Mouse (Mus musculus): ENCODE results near the gene Cbx5. TPM values are rescaled to one million over a fixed set of nuclear protein-coding genes. Genes with fewer than 3 reads are reported as not detected.

Cbx5 gene
- polyA plus RNA-seq, 1 experiment from 2014 or later, result 40.6 TPM

GRCm38 (mm10) chr15:103176874-103177421, 62.7 kb downstream of the Cbx5 start:
- H3K4me3 ChIP-seq (ENCODE audit: low read depth, low read length), result no peak overlapping the region
- H3K4me1 ChIP-seq (ENCODE audit: control insufficient read depth, low read depth, low read length), result peaks cover 4% of the 10 kb centered on the region; the same call in 1 of the 2 replicates
- no peak overlapping the region for H3K4me2 ChIP-seq (ENCODE audit: low read depth, low read length)
- ATAC-seq (ENCODE audit: low read depth), result peak; percentile 54; the same call in 1 of the 2 replicates
- 1% methylated on average over 18 of the region's 18 CpGs for WGBS (ENCODE audit: insufficient replicate concordance)
- H3K9me3 ChIP-seq (replicated peaks; ENCODE audit: control insufficient read depth, low read length), result no peaks in the 10 kb centered on the region
- no peaks in the 10 kb centered on the region for H3K36me3 ChIP-seq (ENCODE audit: control insufficient read depth, insufficient read depth)
- H3K27me3 ChIP-seq (ENCODE audit: control insufficient read depth, insufficient read depth, low read depth, low read length), result peaks cover 76% of the 10 kb centered on the region
- no peak overlapping the region for H3K27ac ChIP-seq (ENCODE audit: low read length)
- H3K9ac ChIP-seq (ENCODE audit: low read depth, low read length), result no peak overlapping the region

GRCm38 (mm10) chr15:103173251-103173650, 66.4 kb downstream of the Cbx5 start:
- no peaks in the 10 kb centered on the region for H3K36me3 ChIP-seq (ENCODE audit: control insufficient read depth, insufficient read depth)
- no peak overlapping the region for H3K4me3 ChIP-seq (ENCODE audit: low read depth, low read length)
- no peak overlapping the region for H3K9ac ChIP-seq (ENCODE audit: low read depth, low read length)
- 62% methylated on average over 5 of the region's 5 CpGs for WGBS (ENCODE audit: insufficient replicate concordance)
- no peak overlapping the region for H3K4me2 ChIP-seq (ENCODE audit: low read depth, low read length)
- peaks cover 88% of the 10 kb centered on the region for H3K27me3 ChIP-seq (ENCODE audit: control insufficient read depth, insufficient read depth, low read depth, low read length)
- ATAC-seq (ENCODE audit: low read depth), result no peak
- H3K4me1 ChIP-seq (ENCODE audit: control insufficient read depth, low read depth, low read length), result peaks cover 13% of the 10 kb centered on the region
- H3K27ac ChIP-seq (ENCODE audit: low read length), result no peak overlapping the region
- H3K9me3 ChIP-seq (replicated peaks; ENCODE audit: control insufficient read depth, low read length), result no peaks in the 10 kb centered on the region

- H3K36me3 ChIP-seq (ENCODE audit: control insufficient read depth, insufficient read depth), result no peaks in the 10 kb centered on the region
- H3K4me2 ChIP-seq (ENCODE audit: low read depth, low read length), result no peak overlapping the region
- peaks cover 89% of the 10 kb centered on the region for H3K27me3 ChIP-seq (ENCODE audit: control insufficient read depth, insufficient read depth, low read depth, low read length)
- ATAC-seq (ENCODE audit: low read depth), result no peak
- no peak overlapping the region for H3K27ac ChIP-seq (ENCODE audit: low read length)
- no peak overlapping the region for H3K9ac ChIP-seq (ENCODE audit: low read depth, low read length)
- H3K9me3 ChIP-seq (replicated peaks; ENCODE audit: control insufficient read depth, low read length), result no peaks in the 10 kb centered on the region
- H3K4me1 ChIP-seq (ENCODE audit: control insufficient read depth, low read depth, low read length), result peaks cover 13% of the 10 kb centered on the region
- WGBS (ENCODE audit: insufficient replicate concordance), result 5% methylated on average over 10 of the region's 10 CpGs
- H3K4me3 ChIP-seq (ENCODE audit: low read depth, low read length), result no peak overlapping the region
These were observed 67.1 kb downstream of the Cbx5 start for GRCm38 (mm10) chr15:103172537-103172936.

GRCm38 (mm10) chr15:103171276-103171675, 68.3 kb downstream of the Cbx5 start:
- H3K4me1 ChIP-seq (ENCODE audit: control insufficient read depth, low read depth, low read length), result peaks cover 9% of the 10 kb centered on the region
- no peak for ATAC-seq (ENCODE audit: low read depth)
- H3K27ac ChIP-seq (ENCODE audit: low read length), result no peak overlapping the region
- H3K4me3 ChIP-seq (ENCODE audit: low read depth, low read length), result no peak overlapping the region
- WGBS (ENCODE audit: insufficient replicate concordance), result 15% methylated on average over 8 of the region's 8 CpGs
- H3K36me3 ChIP-seq (ENCODE audit: control insufficient read depth, insufficient read depth), result no peaks in the 10 kb centered on the region
- no peak overlapping the region for H3K9ac ChIP-seq (ENCODE audit: low read depth, low read length)
- H3K4me2 ChIP-seq (ENCODE audit: low read depth, low read length), result no peak overlapping the region
- peaks cover 96% of the 10 kb centered on the region for H3K27me3 ChIP-seq (ENCODE audit: control insufficient read depth, insufficient read depth, low read depth, low read length)
- no peaks in the 10 kb centered on the region for H3K9me3 ChIP-seq (replicated peaks; ENCODE audit: control insufficient read depth, low read length)

GRCm38 (mm10) chr15:103170316-103170679, 69.3 kb downstream of the Cbx5 start:
- no peak overlapping the region for H3K9ac ChIP-seq (ENCODE audit: low read depth, low read length)
- H3K9me3 ChIP-seq (replicated peaks; ENCODE audit: control insufficient read depth, low read length), result no peaks in the 10 kb centered on the region
- peaks cover 88% of the 10 kb centered on the region for H3K27me3 ChIP-seq (ENCODE audit: control insufficient read depth, insufficient read depth, low read depth, low read length)
- H3K36me3 ChIP-seq (ENCODE audit: control insufficient read depth, insufficient read depth), result no peaks in the 10 kb centered on the region
- peaks cover 10% of the 10 kb centered on the region for H3K4me1 ChIP-seq (ENCODE audit: control insufficient read depth, low read depth, low read length)
- H3K4me2 ChIP-seq (ENCODE audit: low read depth, low read length), result peak overlapping the region; percentile 18; the same call in 1 of the 2 replicates
- H3K4me3 ChIP-seq (ENCODE audit: low read depth, low read length), result no peak overlapping the region
- 5% methylated on average over 15 of the region's 16 CpGs for WGBS (ENCODE audit: insufficient replicate concordance)
- H3K27ac ChIP-seq (ENCODE audit: low read length), result no peak overlapping the region
- ATAC-seq (ENCODE audit: low read depth), result no peak

- H3K4me1 ChIP-seq (ENCODE audit: control insufficient read depth, low read depth, low read length), result peaks cover 13% of the 10 kb centered on the region
- no peak overlapping the region for H3K27ac ChIP-seq (ENCODE audit: low read length)
- no peak for ATAC-seq (ENCODE audit: low read depth)
- no peak overlapping the region; the same call in 1 of the 2 replicates for H3K4me3 ChIP-seq (ENCODE audit: low read depth, low read length)
- H3K4me2 ChIP-seq (ENCODE audit: low read depth, low read length), result peak overlapping the region; percentile 63; the same call in 1 of the 2 replicates
- WGBS (ENCODE audit: insufficient replicate concordance), result 5% methylated on average over 26 of the region's 26 CpGs
- no peaks in the 10 kb centered on the region for H3K9me3 ChIP-seq (replicated peaks; ENCODE audit: control insufficient read depth, low read length)
- H3K36me3 ChIP-seq (ENCODE audit: control insufficient read depth, insufficient read depth), result no peaks in the 10 kb centered on the region
- H3K27me3 ChIP-seq (ENCODE audit: control insufficient read depth, insufficient read depth, low read depth, low read length), result peaks cover 85% of the 10 kb centered on the region
- no peak overlapping the region for H3K9ac ChIP-seq (ENCODE audit: low read depth, low read length)
These were observed 69.9 kb downstream of the Cbx5 start for GRCm38 (mm10) chr15:103169612-103170315.

- Histone ChIP-seq H3K4me3 (ENCODE audit: low read depth, low read length) (peak overlapping the region; percentile 61), H3K9ac (ENCODE audit: low read depth, low read length) (no peak overlapping the region), H3K36me3 (ENCODE audit: control insufficient read depth, insufficient read depth) (no peaks in the 10 kb centered on the region), H3K4me1 (ENCODE audit: control insufficient read depth, low read depth, low read length) (peaks cover 13% of the 10 kb centered on the region), H3K27me3 (ENCODE audit: control insufficient read depth, insufficient read depth, low read depth, low read length) (peaks cover 78% of the 10 kb centered on the region), H3K9me3 (replicated peaks; ENCODE audit: control insufficient read depth, low read length) (no peaks in the 10 kb centered on the region), H3K27ac (ENCODE audit: low read length) (no peak overlapping the region), H3K4me2 (ENCODE audit: low read depth, low read length) (peak overlapping the region; percentile 63)
- WGBS (ENCODE audit: insufficient replicate concordance), result 1% methylated on average over 63 of the region's 63 CpGs
- ATAC-seq (ENCODE audit: low read depth), result no peak
These were observed 70.6 kb downstream of the Cbx5 start for GRCm38 (mm10) chr15:103168801-103169611.

- Histone ChIP-seq H3K4me2 (ENCODE audit: low read depth, low read length) (no peak overlapping the region), H3K9ac (ENCODE audit: low read depth, low read length) (no peak overlapping the region), H3K27me3 (ENCODE audit: control insufficient read depth, insufficient read depth, low read depth, low read length) (peaks cover 65% of the 10 kb centered on the region), H3K4me3 (ENCODE audit: low read depth, low read length) (no peak overlapping the region), H3K27ac (ENCODE audit: low read length) (no peak overlapping the region), H3K36me3 (ENCODE audit: control insufficient read depth, insufficient read depth) (no peaks in the 10 kb centered on the region), H3K9me3 (replicated peaks; ENCODE audit: control insufficient read depth, low read length) (no peaks in the 10 kb centered on the region), H3K4me1 (ENCODE audit: control insufficient read depth, low read depth, low read length) (peaks cover 17% of the 10 kb centered on the region)
- WGBS (ENCODE audit: insufficient replicate concordance), result 21% methylated on average over 3 of the region's 3 CpGs
- no peak for ATAC-seq (ENCODE audit: low read depth)
These were observed 71.8 kb downstream of the Cbx5 start for GRCm38 (mm10) chr15:103167786-103168185.
